Mouse (Mus musculus): ENCODE data around the gene Plod1.

- no peak for TF ChIP-seq CTCF (IDR thresholded peaks at IDR 0.05; ENCODE audit: low read depth)
- TF ChIP-seq EP300 (IDR thresholded peaks at IDR 0.05; ENCODE audit: low read depth) = no peak
These were observed 48.9 kb upstream of the Plod1 start, which contains the start of gene Nppb for GRCm38 (mm10) chr4:147985205-147986132.
